Mouse (Mus musculus): Measurements from ENCODE around the gene Chst11. TPM values are rescaled to one million over a fixed set of nuclear protein-coding genes. Genes with fewer than 3 reads are reported as not detected.

The Chst11 gene
- polyA plus RNA-seq, 1 experiment from 2014 or later = 5.4 TPM

DNA sequence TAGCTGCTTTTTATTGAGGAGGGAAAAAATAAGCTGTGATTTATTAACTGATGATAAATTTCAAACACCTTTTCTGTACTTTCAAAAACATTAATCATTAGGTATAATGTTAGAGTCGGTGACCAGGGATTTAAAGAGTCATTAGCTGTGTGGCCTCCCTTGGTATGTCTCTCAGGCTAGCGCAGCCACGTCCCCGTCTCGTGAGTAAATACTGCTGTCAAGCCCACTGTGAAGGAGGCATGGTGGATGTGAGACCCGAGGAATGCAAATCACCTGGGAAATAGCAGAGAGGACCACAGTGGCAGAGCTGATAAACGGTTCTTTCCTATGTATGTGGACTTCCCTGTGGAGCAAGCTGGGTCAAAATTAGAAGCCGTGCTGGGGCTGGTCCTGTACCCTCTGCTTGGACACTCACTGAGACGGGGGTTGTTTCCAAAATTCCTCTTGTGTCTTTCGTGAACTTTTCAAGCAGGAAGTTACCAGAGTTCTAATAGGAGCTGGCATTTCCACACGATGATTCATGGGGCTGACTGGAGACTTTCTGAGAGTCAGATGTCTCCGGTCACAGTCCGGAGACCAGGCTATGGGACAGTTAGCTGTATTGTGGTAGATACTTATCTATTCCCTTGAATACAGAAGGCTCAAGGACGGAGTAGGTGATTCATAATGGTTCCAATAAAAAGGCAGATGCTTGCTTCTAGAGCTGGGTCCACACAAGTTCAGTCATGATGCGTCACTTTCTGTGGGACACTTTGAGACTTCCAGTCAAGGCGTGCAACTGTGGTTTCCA, 166.8 kb downstream of the Chst11 start:
- Histone ChIP-seq H3K36me3 (ENCODE audit: control insufficient read depth, insufficient read depth, low read length) (no peaks in the 10 kb centered on the region), H3K9ac (ENCODE audit: low read depth, low read length) (no peak overlapping the region), H3K9me3 (ENCODE audit: control insufficient read depth, low read length) (no peaks in the 10 kb centered on the region), H3K4me1 (ENCODE audit: control insufficient read depth, insufficient read depth, low read length) (peaks cover 31% of the 10 kb centered on the region), H3K4me3 (ENCODE audit: low read length) (no peak overlapping the region), H3K4me2 (replicated peaks; ENCODE audit: low read depth, low read length) (peak overlapping the region; percentile 19; the same call in 1 of the 2 replicates), H3K27ac (ENCODE audit: low read depth, low read length) (peak overlapping the region; percentile 59; the same call in 1 of the 2 replicates), H3K27me3 (ENCODE audit: control insufficient read depth, insufficient read depth, low read length) (no peaks in the 10 kb centered on the region)
- WGBS = 16% methylated on average over 16 of the region's 16 CpGs
- ATAC-seq (ENCODE audit: low FRiP score, low TSS enrichment) = peak; percentile 53

DNA sequence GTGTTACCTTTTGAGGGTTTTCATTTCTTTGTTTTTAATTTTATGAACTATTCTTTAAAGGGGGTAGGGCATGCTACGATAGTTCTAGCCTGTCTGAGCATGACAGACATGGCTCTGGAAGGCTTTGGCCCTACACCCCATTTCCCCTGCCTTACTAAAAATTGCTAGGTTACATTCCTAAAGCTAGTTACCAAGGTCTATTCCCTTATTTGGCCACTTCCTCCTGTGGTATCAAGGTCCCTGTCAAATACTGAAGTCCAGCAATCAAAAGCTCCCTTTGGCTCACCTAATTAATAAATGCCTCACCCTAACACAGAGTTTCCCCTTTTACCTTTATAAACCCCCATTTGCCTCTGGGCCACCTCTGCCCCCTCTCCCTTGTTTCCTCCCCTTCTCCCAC, 167.4 kb downstream of the Chst11 start:
- no peak overlapping the region for H3K4me2 ChIP-seq (replicated peaks; ENCODE audit: low read depth, low read length)
- WGBS = 62% methylated on average over 1 of the region's 1 CpGs
- no peaks in the 10 kb centered on the region for H3K9me3 ChIP-seq (ENCODE audit: control insufficient read depth, low read length)
- H3K36me3 ChIP-seq (ENCODE audit: control insufficient read depth, insufficient read depth, low read length) = no peaks in the 10 kb centered on the region
- no peak overlapping the region for H3K9ac ChIP-seq (ENCODE audit: low read depth, low read length)
- ATAC-seq (ENCODE audit: low FRiP score, low TSS enrichment) = no peak
- no peaks in the 10 kb centered on the region for H3K27me3 ChIP-seq (ENCODE audit: control insufficient read depth, insufficient read depth, low read length)
- H3K27ac ChIP-seq (ENCODE audit: low read depth, low read length) = no peak overlapping the region
- peaks cover 26% of the 10 kb centered on the region for H3K4me1 ChIP-seq (ENCODE audit: control insufficient read depth, insufficient read depth, low read length)
- no peak overlapping the region for H3K4me3 ChIP-seq (ENCODE audit: low read length)

DNA sequence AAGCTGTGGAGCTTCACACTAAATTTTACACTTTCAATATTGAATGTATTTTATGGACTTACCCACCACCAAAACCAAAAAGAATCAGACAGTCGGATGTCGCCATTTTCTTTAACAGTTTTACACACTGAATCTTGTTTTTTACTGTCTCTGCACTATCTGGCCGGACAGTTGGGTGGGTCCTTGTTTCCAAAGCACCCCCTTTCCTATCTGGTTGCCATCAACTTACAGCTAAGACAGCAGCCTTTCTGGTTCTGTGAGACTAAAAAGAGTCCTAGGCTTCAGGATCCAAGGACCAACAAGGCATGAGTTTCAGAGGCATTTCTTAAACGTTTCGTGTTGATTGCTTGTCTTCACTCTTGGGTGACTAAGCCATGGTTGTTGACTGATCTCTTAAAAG, 168.1 kb downstream of the Chst11 start:
- ATAC-seq (ENCODE audit: low FRiP score, low TSS enrichment) = no peak
- no peak overlapping the region for H3K4me3 ChIP-seq (ENCODE audit: low read length)
- H3K27me3 ChIP-seq (ENCODE audit: control insufficient read depth, insufficient read depth, low read length) = no peaks in the 10 kb centered on the region
- no peaks in the 10 kb centered on the region for H3K9me3 ChIP-seq (ENCODE audit: control insufficient read depth, low read length)
- peaks cover 26% of the 10 kb centered on the region for H3K4me1 ChIP-seq (ENCODE audit: control insufficient read depth, insufficient read depth, low read length)
- no peak overlapping the region for H3K27ac ChIP-seq (ENCODE audit: low read depth, low read length)
- no peaks in the 10 kb centered on the region for H3K36me3 ChIP-seq (ENCODE audit: control insufficient read depth, insufficient read depth, low read length)
- H3K4me2 ChIP-seq (replicated peaks; ENCODE audit: low read depth, low read length) = no peak overlapping the region
- 86% methylated on average over 5 of the region's 5 CpGs for WGBS
- no peak overlapping the region for H3K9ac ChIP-seq (ENCODE audit: low read depth, low read length)

DNA sequence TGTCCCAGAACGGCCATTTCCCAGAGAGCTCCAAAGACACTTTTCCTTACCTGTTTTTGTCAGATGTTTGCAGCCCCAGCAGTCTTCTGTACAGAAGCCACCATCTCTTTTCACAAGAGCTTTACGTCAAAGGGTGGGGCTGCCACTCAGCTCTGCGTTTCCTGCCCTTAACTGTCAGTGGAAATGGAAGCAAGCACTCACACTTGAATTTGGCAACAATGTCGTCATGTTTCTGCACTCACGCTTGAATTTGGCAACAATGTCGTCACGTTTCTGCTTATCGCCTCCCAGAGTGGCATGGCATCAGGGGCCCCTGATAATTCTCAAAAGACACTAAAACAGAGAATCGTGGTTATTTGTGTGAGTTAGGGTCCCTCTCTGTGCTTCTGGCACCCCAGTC, 168.6 kb downstream of the Chst11 start:
- Histone ChIP-seq H3K4me1 (ENCODE audit: control insufficient read depth, insufficient read depth, low read length) (peaks cover 29% of the 10 kb centered on the region), H3K27ac (ENCODE audit: low read depth, low read length) (no peak overlapping the region), H3K4me2 (replicated peaks; ENCODE audit: low read depth, low read length) (no peak overlapping the region), H3K4me3 (ENCODE audit: low read length) (no peak overlapping the region), H3K27me3 (ENCODE audit: control insufficient read depth, insufficient read depth, low read length) (no peaks in the 10 kb centered on the region), H3K36me3 (ENCODE audit: control insufficient read depth, insufficient read depth, low read length) (no peaks in the 10 kb centered on the region), H3K9ac (ENCODE audit: low read depth, low read length) (no peak overlapping the region), H3K9me3 (ENCODE audit: control insufficient read depth, low read length) (no peaks in the 10 kb centered on the region)
- no peak for ATAC-seq (ENCODE audit: low FRiP score, low TSS enrichment)
- WGBS = 88% methylated on average over 9 of the region's 9 CpGs

DNA sequence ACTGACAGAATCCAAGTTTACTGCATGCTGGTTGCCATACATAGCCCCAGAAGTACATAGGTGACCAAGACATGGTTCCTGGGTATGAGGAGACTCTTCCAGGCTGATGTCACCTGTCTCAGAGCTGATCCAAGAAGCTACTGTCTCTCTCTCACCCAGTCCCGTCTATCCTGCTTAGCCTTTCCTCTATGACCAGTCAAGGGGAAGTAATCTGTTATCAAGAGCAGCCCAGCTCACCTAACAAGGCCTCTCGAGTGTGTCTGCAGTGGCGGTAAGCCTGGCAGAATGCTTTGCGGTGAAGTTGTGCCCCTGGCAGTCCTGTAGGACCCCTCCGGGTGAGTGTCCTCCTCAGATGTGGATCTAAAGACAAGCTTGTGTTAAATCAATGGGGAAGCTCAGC, 172.0 kb downstream of the Chst11 start:
- Histone ChIP-seq H3K27ac (ENCODE audit: low read depth, low read length) (no peak overlapping the region), H3K4me3 (ENCODE audit: low read length) (no peak overlapping the region), H3K36me3 (ENCODE audit: control insufficient read depth, insufficient read depth, low read length) (no peaks in the 10 kb centered on the region), H3K9ac (ENCODE audit: low read depth, low read length) (no peak overlapping the region), H3K4me2 (replicated peaks; ENCODE audit: low read depth, low read length) (no peak overlapping the region), H3K9me3 (ENCODE audit: control insufficient read depth, low read length) (no peaks in the 10 kb centered on the region), H3K4me1 (ENCODE audit: control insufficient read depth, insufficient read depth, low read length) (peaks cover 26% of the 10 kb centered on the region), H3K27me3 (ENCODE audit: control insufficient read depth, insufficient read depth, low read length) (no peaks in the 10 kb centered on the region)
- ATAC-seq (ENCODE audit: low FRiP score, low TSS enrichment) = no peak
- 73% methylated on average over 5 of the region's 5 CpGs for WGBS

DNA sequence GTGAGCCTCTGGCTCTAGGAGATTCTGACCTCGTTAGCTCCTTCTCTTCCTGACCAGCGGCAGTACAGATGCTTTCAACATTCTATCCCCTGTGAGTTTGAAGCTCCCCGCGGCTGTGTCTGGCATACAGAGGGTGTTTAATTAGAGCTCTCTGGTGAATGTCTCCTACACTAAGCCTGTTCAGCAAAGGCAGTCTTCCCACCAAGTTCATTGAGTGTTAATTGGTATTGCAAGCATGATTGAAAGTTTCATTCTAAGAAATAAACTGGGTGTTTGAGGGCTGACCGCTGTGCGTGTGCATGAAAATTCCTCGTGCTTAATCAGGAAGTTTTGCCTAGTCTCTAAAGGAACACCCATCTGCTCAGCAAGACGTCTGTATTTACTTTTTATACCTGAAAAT, 173.0 kb downstream of the Chst11 start:
- Histone ChIP-seq H3K9ac (ENCODE audit: low read depth, low read length) (no peak overlapping the region), H3K27ac (ENCODE audit: low read depth, low read length) (no peak overlapping the region), H3K27me3 (ENCODE audit: control insufficient read depth, insufficient read depth, low read length) (no peaks in the 10 kb centered on the region), H3K36me3 (ENCODE audit: control insufficient read depth, insufficient read depth, low read length) (no peaks in the 10 kb centered on the region), H3K9me3 (ENCODE audit: control insufficient read depth, low read length) (no peaks in the 10 kb centered on the region), H3K4me1 (ENCODE audit: control insufficient read depth, insufficient read depth, low read length) (peaks cover 22% of the 10 kb centered on the region; the same call in 1 of the 2 replicates), H3K4me2 (replicated peaks; ENCODE audit: low read depth, low read length) (no peak overlapping the region), H3K4me3 (ENCODE audit: low read length) (no peak overlapping the region)
- WGBS = 62% methylated on average over 8 of the region's 8 CpGs
- no peak for ATAC-seq (ENCODE audit: low FRiP score, low TSS enrichment)

DNA sequence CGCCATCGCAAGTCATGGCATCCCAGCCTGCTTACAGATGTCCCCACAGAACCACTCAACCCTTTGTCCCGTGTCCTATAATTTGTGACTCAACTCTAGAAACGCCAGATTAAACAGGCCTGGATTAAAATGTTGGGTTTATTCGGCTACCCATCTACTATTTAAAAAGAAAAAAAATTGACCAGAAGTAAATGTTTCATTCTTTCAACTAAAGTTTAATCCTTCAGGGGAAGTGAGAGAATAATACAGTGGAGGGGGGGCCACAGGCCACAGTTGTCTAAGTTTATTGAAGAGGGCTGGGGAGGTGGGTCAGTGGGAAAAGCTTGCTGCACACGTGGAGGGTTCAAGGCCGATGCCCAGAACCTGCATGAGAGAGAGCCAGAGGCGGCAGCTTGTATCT, 173.9 kb downstream of the Chst11 start:
- Histone ChIP-seq H3K9me3 (ENCODE audit: control insufficient read depth, low read length) (no peaks in the 10 kb centered on the region), H3K4me2 (replicated peaks; ENCODE audit: low read depth, low read length) (no peak overlapping the region), H3K27ac (ENCODE audit: low read depth, low read length) (no peak overlapping the region), H3K9ac (ENCODE audit: low read depth, low read length) (no peak overlapping the region), H3K4me1 (ENCODE audit: control insufficient read depth, insufficient read depth, low read length) (peaks cover 22% of the 10 kb centered on the region; the same call in 1 of the 2 replicates), H3K36me3 (ENCODE audit: control insufficient read depth, insufficient read depth, low read length) (no peaks in the 10 kb centered on the region), H3K4me3 (ENCODE audit: low read length) (no peak overlapping the region), H3K27me3 (ENCODE audit: control insufficient read depth, insufficient read depth, low read length) (no peaks in the 10 kb centered on the region)
- 85% methylated on average over 8 of the region's 8 CpGs for WGBS
- ATAC-seq (ENCODE audit: low FRiP score, low TSS enrichment) = no peak

DNA sequence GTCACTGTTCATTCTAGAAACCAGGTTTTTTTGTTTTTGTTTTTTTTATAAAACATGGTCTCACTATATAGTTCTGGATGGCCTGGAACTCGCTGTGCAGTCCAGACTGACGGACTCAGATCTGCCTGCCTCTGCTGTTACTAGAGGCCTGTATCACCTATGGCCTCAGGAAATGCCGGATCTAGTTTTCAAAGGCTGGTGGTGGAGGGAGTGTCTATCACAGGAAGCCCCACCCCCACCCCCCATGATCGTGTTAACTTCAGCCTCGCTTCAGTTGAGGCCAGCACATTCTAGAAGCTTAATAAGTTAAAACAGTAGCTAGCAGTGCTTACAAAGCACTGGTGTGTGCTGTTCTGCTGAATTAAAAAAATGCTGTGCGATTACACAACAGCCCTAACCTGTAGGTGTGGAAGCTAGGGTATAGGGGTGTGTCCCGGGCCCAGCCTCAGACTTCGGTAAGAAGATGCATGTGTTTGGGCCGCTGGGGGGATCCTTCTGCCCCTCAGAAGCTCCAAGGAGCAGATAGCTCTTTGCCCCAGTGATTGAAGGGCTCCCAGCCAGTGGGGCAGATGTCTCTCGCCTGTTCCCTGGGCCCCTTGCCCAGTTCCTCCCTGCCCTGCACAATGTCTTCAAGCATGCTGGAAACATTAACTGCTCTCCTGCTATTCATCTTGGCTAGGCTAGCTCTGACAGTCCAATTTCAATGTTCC, 176.5 kb downstream of the Chst11 start:
- Histone ChIP-seq H3K9ac (ENCODE audit: low read depth, low read length) (no peak overlapping the region), H3K27ac (ENCODE audit: low read depth, low read length) (peak overlapping the region; percentile 24; the same call in 1 of the 2 replicates), H3K9me3 (ENCODE audit: control insufficient read depth, low read length) (no peaks in the 10 kb centered on the region), H3K4me2 (replicated peaks; ENCODE audit: low read depth, low read length) (no peak overlapping the region), H3K27me3 (ENCODE audit: control insufficient read depth, insufficient read depth, low read length) (no peaks in the 10 kb centered on the region), H3K4me3 (ENCODE audit: low read length) (no peak overlapping the region), H3K4me1 (ENCODE audit: control insufficient read depth, insufficient read depth, low read length) (peaks cover 22% of the 10 kb centered on the region; the same call in 1 of the 2 replicates), H3K36me3 (ENCODE audit: control insufficient read depth, insufficient read depth, low read length) (no peaks in the 10 kb centered on the region)
- WGBS = 48% methylated on average over 10 of the region's 10 CpGs
- ATAC-seq (ENCODE audit: low FRiP score, low TSS enrichment) = peak; percentile 40; the same call in 1 of the 2 replicates

DNA sequence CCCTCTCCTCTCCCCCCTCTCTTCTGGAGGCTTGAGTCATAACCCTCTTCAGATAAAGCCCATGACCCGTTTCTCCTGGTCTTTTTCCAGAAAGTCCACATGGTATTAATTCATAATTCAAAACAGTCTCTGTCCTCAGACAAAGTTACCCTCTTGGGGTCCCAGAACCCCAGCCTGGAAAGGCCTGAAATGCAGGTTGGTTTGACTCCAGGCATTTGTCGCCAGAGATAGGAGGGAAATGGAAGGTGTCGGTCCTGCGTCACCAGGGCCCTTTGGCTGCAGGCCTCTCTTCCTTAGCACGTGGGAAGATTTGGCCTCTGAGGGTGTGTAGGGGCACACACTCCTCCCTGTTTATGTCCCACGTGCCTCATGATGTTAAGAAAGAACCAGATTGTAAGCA, 178.6 kb downstream of the Chst11 start:
- H3K36me3 ChIP-seq (ENCODE audit: control insufficient read depth, insufficient read depth, low read length) = no peaks in the 10 kb centered on the region
- no peak overlapping the region for H3K4me2 ChIP-seq (replicated peaks; ENCODE audit: low read depth, low read length)
- H3K4me3 ChIP-seq (ENCODE audit: low read length) = no peak overlapping the region
- no peaks in the 10 kb centered on the region for H3K9me3 ChIP-seq (ENCODE audit: control insufficient read depth, low read length)
- no peaks in the 10 kb centered on the region for H3K27me3 ChIP-seq (ENCODE audit: control insufficient read depth, insufficient read depth, low read length)
- WGBS = 59% methylated on average over 6 of the region's 6 CpGs
- no peak overlapping the region for H3K27ac ChIP-seq (ENCODE audit: low read depth, low read length)
- no peak for ATAC-seq (ENCODE audit: low FRiP score, low TSS enrichment)
- H3K9ac ChIP-seq (ENCODE audit: low read depth, low read length) = no peak overlapping the region
- H3K4me1 ChIP-seq (ENCODE audit: control insufficient read depth, insufficient read depth, low read length) = peaks cover 24% of the 10 kb centered on the region

All from kidney, embryonic 14.5 days (tissue).